Mouse (Mus musculus): ENCODE measurements around the gene Gm20388.

- TF ChIP-seq CTCF (IDR thresholded peaks at IDR 0.05; ENCODE audit: low read depth) = no peak
- no peak for TF ChIP-seq EP300 (optimal IDR thresholded peaks at IDR 0.05)
Observed at GRCm38 (mm10) chr8:121162906-121163695, 1252.5 kb downstream of the Gm20388 start.
